Mouse (Mus musculus) hindbrain, embryonic 10.5 days (tissue): ENCODE data around the gene Apol7a. TPM values are rescaled to one million over a fixed set of nuclear protein-coding genes. Genes with fewer than 3 reads are reported as not detected.

Source experiments
- DNase-seq: peaks from one replicate; pipeline ENCODE4 v3.0.0-alpha.2; 2017; ENCODE audit warnings: low spot score
- H3K27ac ChIP-seq: fragments of 300-500 bp; sonication (generic); 2 replicates; pipeline ENCODE4 v1.5.1; 2016; ENCODE audit warnings: mild to moderate bottlenecking, moderate library complexity
- H3K27me3 ChIP-seq: fragments of 300-500 bp; sonication (generic); 2 replicates; pipeline ENCODE4 v1.6.1; 2016; ENCODE audit warnings: mild to moderate bottlenecking; ENCODE audit not compliant: poor library complexity, insufficient read depth, severe bottlenecking
- H3K36me3 ChIP-seq: fragments of 300-500 bp; sonication (generic); 2 replicates; pipeline ENCODE4 v1.6.1; 2016; ENCODE audit warnings: mild to moderate bottlenecking, moderate library complexity
- H3K4me1 ChIP-seq: fragments of 300-500 bp; sonication (generic); replicated peaks from 2 replicates; pipeline ENCODE4 v1.6.1; 2016; ENCODE audit warnings: mild to moderate bottlenecking
- H3K4me3 ChIP-seq: fragments of 300-500 bp; sonication (generic); 2 replicates; pipeline ENCODE4 v1.5.1; 2016; ENCODE audit warnings: mild to moderate bottlenecking, moderate library complexity
- H3K9me3 ChIP-seq: fragments of 300-500 bp; sonication (generic); 2 replicates; pipeline ENCODE4 v1.6.1; 2016; ENCODE audit warnings: mild to moderate bottlenecking, moderate library complexity
- WGBS: fragments of 180-500 bp; shearing (Covaris S2); methylation state at CpG from one replicate; pipeline ENCODE4 v1.1.7; 2016; 5-methylcytosine and 5-hydroxymethylcytosine counted together
- polyA plus RNA-seq: library from polyadenylated mRNA; unstranded; fragments of >200 nt; fragmentation: Nextera tagmentation; extraction: Ambion mirVana; gene quantifications from 2 replicates; pipeline ENCODE4 v1.2.1, GENCODE M21; 2016

The Apol7a gene
- polyA plus RNA-seq, 1 experiment from 2014 or later, result not detected

GRCm38 (mm10) chr15:77353764-77354163 lies 45.1 kb downstream of the Apol7a start:
- no peak for DNase-seq
- Histone ChIP-seq H3K4me1 (peaks cover 58% of the 10 kb centered on the region), H3K27me3 (no peaks in the 10 kb centered on the region), H3K36me3 (no peaks in the 10 kb centered on the region), H3K27ac (peak overlapping the region; percentile 88), H3K4me3 (no peak overlapping the region), H3K9me3 (no peaks in the 10 kb centered on the region)
- whole genome bisulfite sequencing, result 43% methylated on average over 4 of the region's 4 CpGs

GRCm38 (mm10) chr15:77352863-77353262 lies 46.0 kb downstream of the Apol7a start:
- Histone ChIP-seq H3K4me1 (peaks cover 49% of the 10 kb centered on the region), H3K27me3 (peaks cover 6% of the 10 kb centered on the region; the same call in 1 of the 2 replicates), H3K27ac (peak overlapping the region; percentile 88), H3K36me3 (no peaks in the 10 kb centered on the region), H3K4me3 (no peak overlapping the region), H3K9me3 (no peaks in the 10 kb centered on the region)
- 60% methylated on average over 7 of the region's 7 CpGs for whole genome bisulfite sequencing
- DNase-seq, result no peak

GRCm38 (mm10) chr15:77350117-77350516 lies 48.8 kb downstream of the Apol7a start:
- no peaks in the 10 kb centered on the region for H3K9me3 ChIP-seq
- no peak for DNase-seq
- H3K4me3 ChIP-seq, result no peak overlapping the region
- H3K27me3 ChIP-seq, result peaks cover 6% of the 10 kb centered on the region; the same call in 1 of the 2 replicates
- 92% methylated on average over 7 of the region's 7 CpGs for WGBS
- peaks cover 37% of the 10 kb centered on the region for H3K4me1 ChIP-seq
- no peaks in the 10 kb centered on the region for H3K36me3 ChIP-seq
- no peak overlapping the region for H3K27ac ChIP-seq

GRCm38 (mm10) chr15:77348146-77348545 lies 50.8 kb downstream of the Apol7a start:
- no peak overlapping the region; the same call in 1 of the 2 replicates for H3K27ac ChIP-seq
- peaks cover 37% of the 10 kb centered on the region for H3K4me1 ChIP-seq
- H3K9me3 ChIP-seq, result no peaks in the 10 kb centered on the region
- no peak overlapping the region for H3K4me3 ChIP-seq
- no peaks in the 10 kb centered on the region for H3K36me3 ChIP-seq
- H3K27me3 ChIP-seq, result peaks cover 6% of the 10 kb centered on the region; the same call in 1 of the 2 replicates
- WGBS, result 78% methylated on average over 7 of the region's 7 CpGs
- DNase-seq, result no peak

GRCm38 (mm10) chr15:77344127-77345125 lies 54.5 kb downstream of the Apol7a start:
- H3K4me3 ChIP-seq, result peak overlapping the region; percentile 37
- WGBS, result 33% methylated on average over 17 of the region's 17 CpGs
- peak; percentile 53 for DNase-seq

GRCm38 (mm10) chr15:77343527-77344091 lies 55.3 kb downstream of the Apol7a start:
- Histone ChIP-seq H3K27ac (peak overlapping the region; percentile 89), H3K4me3 (peak overlapping the region; percentile 37), H3K27me3 (peaks cover 5% of the 10 kb centered on the region; the same call in 1 of the 2 replicates), H3K36me3 (no peaks in the 10 kb centered on the region), H3K4me1 (peaks cover 52% of the 10 kb centered on the region), H3K9me3 (no peaks in the 10 kb centered on the region)
- DNase-seq, result peak; percentile 89
- 10% methylated on average over 13 of the region's 13 CpGs for WGBS

More at GRCm38 (mm10) chr15:77344127-77345125, 54.5 kb downstream of the Apol7a start:
- Histone ChIP-seq H3K27me3 (peaks cover 6% of the 10 kb centered on the region; the same call in 1 of the 2 replicates), H3K36me3 (no peaks in the 10 kb centered on the region), H3K27ac (peak overlapping the region; percentile 89), H3K9me3 (no peaks in the 10 kb centered on the region), H3K4me1 (peaks cover 48% of the 10 kb centered on the region)

GRCm38 (mm10) chr15:77342962-77343526 lies 55.9 kb downstream of the Apol7a start:
- Histone ChIP-seq H3K27ac (peak overlapping the region; percentile 89), H3K9me3 (no peaks in the 10 kb centered on the region), H3K27me3 (no peaks in the 10 kb centered on the region), H3K36me3 (no peaks in the 10 kb centered on the region), H3K4me3 (peak overlapping the region; percentile 37), H3K4me1 (peaks cover 57% of the 10 kb centered on the region)
- no peak for DNase-seq
- whole genome bisulfite sequencing, result 26% methylated on average over 18 of the region's 18 CpGs

- H3K9me3 ChIP-seq, result no peaks in the 10 kb centered on the region
- peak overlapping the region; percentile 89 for H3K27ac ChIP-seq
- 86% methylated on average over 6 of the region's 6 CpGs for WGBS
- DNase-seq, result no peak
- no peak overlapping the region for H3K4me3 ChIP-seq
- no peaks in the 10 kb centered on the region for H3K27me3 ChIP-seq
- peaks cover 68% of the 10 kb centered on the region for H3K4me1 ChIP-seq
- H3K36me3 ChIP-seq, result no peaks in the 10 kb centered on the region
These were observed 56.9 kb downstream of the Apol7a start for GRCm38 (mm10) chr15:77342005-77342404.

- Histone ChIP-seq H3K4me3 (no peak overlapping the region), H3K36me3 (no peaks in the 10 kb centered on the region), H3K9me3 (no peaks in the 10 kb centered on the region), H3K4me1 (peaks cover 78% of the 10 kb centered on the region), H3K27ac (peak overlapping the region; percentile 35; the same call in 1 of the 2 replicates), H3K27me3 (no peaks in the 10 kb centered on the region)
- DNase-seq, result no peak
These were observed 58.3 kb downstream of the Apol7a start for GRCm38 (mm10) chr15:77340581-77340980.

- Histone ChIP-seq H3K27ac (no peak overlapping the region), H3K4me1 (peaks cover 63% of the 10 kb centered on the region)
- WGBS, result 69% methylated on average over 8 of the region's 8 CpGs
These were observed 59.9 kb downstream of the Apol7a start for GRCm38 (mm10) chr15:77338924-77339429.

GRCm38 (mm10) chr15:77338451-77338850 lies 60.5 kb downstream of the Apol7a start:
- Histone ChIP-seq H3K4me3 (no peak overlapping the region), H3K9me3 (no peaks in the 10 kb centered on the region), H3K4me1 (peaks cover 57% of the 10 kb centered on the region), H3K27me3 (no peaks in the 10 kb centered on the region), H3K36me3 (no peaks in the 10 kb centered on the region), H3K27ac (peak overlapping the region; percentile 47; the same call in 1 of the 2 replicates)
- WGBS, result 66% methylated on average over 7 of the region's 7 CpGs
- DNase-seq, result no peak

More at GRCm38 (mm10) chr15:77338924-77339429, 59.9 kb downstream of the Apol7a start:
- Histone ChIP-seq H3K27me3 (no peaks in the 10 kb centered on the region), H3K9me3 (no peaks in the 10 kb centered on the region), H3K4me3 (no peak overlapping the region), H3K36me3 (no peaks in the 10 kb centered on the region)
- DNase-seq, result no peak
